Mouse (Mus musculus) forebrain, postnatal 0 days (tissue): ENCODE data around the gene Esrra. TPM values are rescaled to one million over a fixed set of nuclear protein-coding genes. Genes with fewer than 3 reads are reported as not detected.

Experiments used
- ATAC-seq: fragments of 200-750 bp; cut with Nextera tagmentation; 2 replicates; pipeline ENCODE4 v1.8.0; 2017; ENCODE audit warnings: mild to moderate bottlenecking, moderate library complexity
- DNase-seq: peaks from one replicate; pipeline ENCODE4 v3.0.0-alpha.2; 2015
- H3K27ac ChIP-seq: fragments of 300-500 bp; sonication (generic); 2 replicates; pipeline ENCODE4 v1.5.1; 2014; ENCODE audit warnings: low read depth, mild to moderate bottlenecking, antibody characterized with exemption, low read length, moderate library complexity, mixed read lengths
- H3K27me3 ChIP-seq: fragments of 300-500 bp; sonication (generic); 2 replicates; pipeline ENCODE4 v1.6.1; 2014; ENCODE audit warnings: mild to moderate bottlenecking, low read length, mixed read lengths; ENCODE audit not compliant: insufficient read depth
- H3K36me3 ChIP-seq: fragments of 300-500 bp; sonication (generic); 2 replicates; pipeline ENCODE4 v1.6.1; 2014; ENCODE audit warnings: mild to moderate bottlenecking, moderate library complexity; ENCODE audit not compliant: insufficient read depth
- H3K4me1 ChIP-seq: fragments of 300-500 bp; sonication (generic); 2 replicates; pipeline ENCODE4 v1.6.1; 2014; ENCODE audit warnings: antibody characterized with exemption; ENCODE audit not compliant: insufficient read depth
- H3K4me2 ChIP-seq: fragments of 300-500 bp; sonication (generic); 2 replicates; pipeline ENCODE4 v1.6.1; 2014; ENCODE audit warnings: low read depth, mild to moderate bottlenecking, moderate library complexity
- H3K4me3 ChIP-seq: fragments of 300-500 bp; sonication (generic); 2 replicates; pipeline ENCODE4 v1.5.1; 2014; ENCODE audit warnings: low read depth, low read length, mixed read lengths
- H3K9ac ChIP-seq: fragments of 300-500 bp; sonication (generic); 2 replicates; pipeline ENCODE4 v1.6.1; 2014; ENCODE audit warnings: mild to moderate bottlenecking
- H3K9me3 ChIP-seq: fragments of 300-500 bp; sonication (generic); 2 replicates; pipeline ENCODE4 v1.6.1; 2016; ENCODE audit warnings: low read length
- CTCF ChIP-seq: sonication (generic); IDR thresholded peaks from 2 replicates; pipeline ENCODE4 v1.5.1; 2016; ENCODE audit warnings: antibody characterized with exemption, control low read depth, low read depth
- WGBS: fragments of 180-500 bp; shearing (Covaris S2); extraction: QIAGEN DNeasy Blood & Tissue Kit; methylation state at CpG from one replicate; pipeline ENCODE4 v1.1.7; 2014; 5-methylcytosine and 5-hydroxymethylcytosine counted together
- polyA plus RNA-seq: library from polyadenylated mRNA; unstranded; fragments of >200 nt; fragmentation: Nextera tagmentation; extraction: Ambion mirVana; gene quantifications from 2 replicates; pipeline ENCODE4 v1.2.1, GENCODE M21; 2015
- total RNA-seq: library from RNA; depleted of rRNA; stranded (reverse); fragments of >200 nt; gene quantifications from 2 replicates; pipeline ENCODE4 v1.2.3, GENCODE M21; 2014

Esrra gene
- total and polyA plus RNA-seq, 2 experiments from 2014 or later = 8.4 to 42.6 TPM

- peak within 1 kb of the TSS; percentile 44 for H3K9ac ChIP-seq
- H3K27me3 ChIP-seq = peaks cover 27% of the 10 kb centered on the region
- H3K36me3 ChIP-seq = peaks cover 7% of the 10 kb centered on the region; the same call in 1 of the 2 replicates
- peak within 1 kb of the TSS; percentile 67 for H3K4me2 ChIP-seq
- H3K4me1 ChIP-seq = peaks cover 8% of the 10 kb centered on the region; the same call in 1 of the 2 replicates
- 9% methylated on average over 23 of the region's 23 CpGs for WGBS
- no peaks in the 10 kb centered on the region for H3K9me3 ChIP-seq
- peak within 1 kb of the TSS; percentile 41 for H3K4me3 ChIP-seq
- DNase-seq (no peak), ATAC-seq (no peak; the same call in 1 of the 2 replicates)
- no peak within 1 kb of the TSS for H3K27ac ChIP-seq
- no peak for TF ChIP-seq CTCF
These were observed 12.8 kb upstream of the Esrra start, which contains the start of gene Kcnk4 for GRCm38 (mm10) chr19:6934195-6934977. Kcnk4 (minus strand) TSS chr19:6934515.

GRCm38 (mm10) chr19:6933436-6934194 lies 12.0 kb upstream of the Esrra start:
- no peak for TF ChIP-seq CTCF
- Histone ChIP-seq H3K4me2 (peak overlapping the region; percentile 67), H3K9me3 (no peaks in the 10 kb centered on the region), H3K27ac (no peak overlapping the region), H3K4me3 (peak overlapping the region; percentile 41), H3K9ac (peak overlapping the region; percentile 44), H3K27me3 (peaks cover 27% of the 10 kb centered on the region), H3K36me3 (0 out of 2 replicates have a peak, but pooled peaks cover 4% of the 10 kb centered on the region), H3K4me1 (0 out of 2 replicates have a peak, but pooled peaks cover 4% of the 10 kb centered on the region)
- ATAC-seq = peak; percentile 82
- WGBS = 4% methylated on average over 58 of the region's 58 CpGs
- DNase-seq = peak; percentile 58

GRCm38 (mm10) chr19:6933102-6933435 lies 11.5 kb upstream of the Esrra start:
- H3K4me3 ChIP-seq = peak overlapping the region; percentile 41
- peak overlapping the region; percentile 67 for H3K4me2 ChIP-seq
- WGBS = 24% methylated on average over 4 of the region's 4 CpGs
- ATAC-seq = 0 out of 2 replicates have a peak, but pooled peaks have one; percentile 1
- H3K9ac ChIP-seq = no peak overlapping the region; the same call in 1 of the 2 replicates
- 0 out of 2 replicates have a peak, but pooled peaks cover under 1% of the 10 kb centered on the region for H3K36me3 ChIP-seq
- H3K27me3 ChIP-seq = peaks cover 29% of the 10 kb centered on the region
- no peak for DNase-seq
- no peak for TF ChIP-seq CTCF
- no peaks in the 10 kb centered on the region for H3K9me3 ChIP-seq
- no peak overlapping the region for H3K27ac ChIP-seq
- 0 out of 2 replicates have a peak, but pooled peaks cover 4% of the 10 kb centered on the region for H3K4me1 ChIP-seq

- ATAC-seq (no peak), DNase-seq (no peak)
- Histone ChIP-seq H3K9ac (no peak overlapping the region), H3K9me3 (no peaks in the 10 kb centered on the region), H3K27ac (no peak overlapping the region), H3K27me3 (peaks cover 40% of the 10 kb centered on the region), H3K4me1 (0 out of 2 replicates have a peak, but pooled peaks cover 4% of the 10 kb centered on the region), H3K4me3 (no peak overlapping the region), H3K4me2 (no peak overlapping the region), H3K36me3 (no peaks in the 10 kb centered on the region)
- 28% methylated on average over 1 of the region's 1 CpGs for WGBS
- TF ChIP-seq CTCF = no peak
These were observed 10.4 kb upstream of the Esrra start for GRCm38 (mm10) chr19:6932018-6932417.

GRCm38 (mm10) chr19:6931002-6931401 lies 9.4 kb upstream of the Esrra start:
- no peak for ATAC-seq
- no peak overlapping the region for H3K4me2 ChIP-seq
- TF ChIP-seq CTCF = no peak
- no peak overlapping the region for H3K4me3 ChIP-seq
- H3K9me3 ChIP-seq = no peaks in the 10 kb centered on the region
- no peak for DNase-seq
- H3K27ac ChIP-seq = no peak overlapping the region
- 0 out of 2 replicates have a peak, but pooled peaks cover 4% of the 10 kb centered on the region for H3K4me1 ChIP-seq
- 0% methylated on average over 1 of the region's 2 CpGs for WGBS
- H3K36me3 ChIP-seq = no peaks in the 10 kb centered on the region
- peaks cover 50% of the 10 kb centered on the region for H3K27me3 ChIP-seq
- no peak overlapping the region for H3K9ac ChIP-seq

- no peaks in the 10 kb centered on the region for H3K9me3 ChIP-seq
- ATAC-seq = no peak
- H3K4me3 ChIP-seq = no peak overlapping the region
- no peak overlapping the region for H3K4me2 ChIP-seq
- DNase-seq = no peak
- H3K9ac ChIP-seq = no peak overlapping the region
- 11% methylated on average over 9 of the region's 9 CpGs for WGBS
- no peak overlapping the region for H3K27ac ChIP-seq
- no peak for TF ChIP-seq CTCF
- H3K36me3 ChIP-seq = no peaks in the 10 kb centered on the region
- H3K4me1 ChIP-seq = no peaks in the 10 kb centered on the region
- peaks cover 66% of the 10 kb centered on the region for H3K27me3 ChIP-seq
These were observed 6.5 kb upstream of the Esrra start for GRCm38 (mm10) chr19:6928080-6928479.
